Mouse (Mus musculus) myocyte (in vitro differentiated cells): Measurements from ENCODE around the gene Mbtps1.

ENCODE experiments used
- E2F4 ChIP-seq: IDR thresholded peaks from one replicate; pipeline ENCODE4 v1.6.1; 2011; ENCODE audit warnings: mild to moderate bottlenecking, control low read depth, moderate library complexity; ENCODE audit not compliant: insufficient read depth
- MYOD1 ChIP-seq, 3 experiments: IDR thresholded peaks; one replicate each; pipeline ENCODE4 v1.6.1; 2011; ENCODE audit warnings: control low read depth in 2 of 3, low read depth in 2 of 3, mild to moderate bottlenecking in 2 of 3, moderate library complexity in 1 of 3; ENCODE audit not compliant: insufficient read length in 2 of 3, control insufficient read depth in 1 of 3
- MYOG ChIP-seq, 3 experiments: IDR thresholded peaks; one replicate each; pipeline ENCODE4 v1.6.1; 2011; ENCODE audit warnings: control low read depth in 2 of 3, low read depth in 2 of 3, mild to moderate bottlenecking in 2 of 3; ENCODE audit not compliant: insufficient read length in 2 of 3, control insufficient read depth in 1 of 3, insufficient read depth in 1 of 3
- POLR2A ChIP-seq: IDR thresholded peaks from one replicate; pipeline ENCODE4 v1.6.1; 2011; ENCODE audit warnings: low read depth, mild to moderate bottlenecking, control low read depth, moderate library complexity; ENCODE audit not compliant: insufficient read length
- REST ChIP-seq: IDR thresholded peaks from one replicate; pipeline ENCODE4 v1.6.1; 2011; ENCODE audit warnings: mild to moderate bottlenecking, control low read depth, moderate library complexity; ENCODE audit not compliant: insufficient read depth, insufficient read length
- TCF12 ChIP-seq: IDR thresholded peaks from one replicate; pipeline ENCODE4 v1.6.1; 2011; ENCODE audit warnings: mild to moderate bottlenecking, control low read depth; ENCODE audit not compliant: poor library complexity, insufficient read depth, severe bottlenecking
- USF1 ChIP-seq: IDR thresholded peaks from one replicate; pipeline ENCODE4 v1.6.1; 2011; ENCODE audit warnings: low read depth, mild to moderate bottlenecking, control low read depth, moderate library complexity

DNA sequence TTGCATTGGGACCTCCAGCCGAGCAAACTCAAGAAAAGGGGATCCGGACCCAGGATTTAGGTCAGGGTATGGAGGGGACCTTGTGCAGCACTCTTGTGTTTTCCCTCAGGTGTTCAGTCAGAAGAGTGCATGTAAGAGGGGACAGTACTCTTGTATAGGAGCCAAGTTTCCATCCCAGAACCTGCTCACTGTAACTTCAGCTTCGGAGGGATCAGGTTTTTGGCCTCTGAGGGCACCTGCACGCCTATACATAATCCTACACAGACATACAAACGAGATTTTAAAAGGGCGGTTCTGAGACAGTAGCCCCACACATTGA is 826 bp upstream of the Mbtps1 start:
- no peak for TF ChIP-seq E2F4
- TF ChIP-seq MYOD1 (IDR thresholded peaks at IDR 0.05; ENCODE audit: control insufficient read depth in 1 of 3, insufficient read length in 2 of 3, low read depth in 2 of 3): no peak
- no peak for TF ChIP-seq POLR2A
- TF ChIP-seq MYOG (IDR thresholded peaks at IDR 0.05; ENCODE audit: control insufficient read depth in 1 of 3, insufficient read depth in 1 of 3, insufficient read length in 2 of 3, low read depth in 2 of 3): no peak
- no peak for TF ChIP-seq USF1
- TF ChIP-seq REST: no peak
- TF ChIP-seq TCF12: no peak
